Mouse (Mus musculus) CH12.LX (cell line): ENCODE data around the gene Ankrd33. TPM values are rescaled to one million over a fixed set of nuclear protein-coding genes. Genes with fewer than 3 reads are reported as not detected.

ENCODE experiments used
- DNase-seq: peaks from one replicate; pipeline ENCODE4 v3.0.0-alpha.2; 2013; ENCODE audit errors: extremely low read depth
- H3K27ac ChIP-seq: 2 replicates; pipeline ENCODE4 v1.5.1; 2012; ENCODE audit warnings: low read depth, mild to moderate bottlenecking, control low read depth, moderate library complexity; ENCODE audit not compliant: insufficient read depth
- H3K27me3 ChIP-seq: replicated peaks from 2 replicates; pipeline ENCODE3; 2012; ENCODE audit warnings: inconsistent platforms
- H3K36me3 ChIP-seq, 2 experiments: replicated peaks in 1 of 2; 2 replicates each; pipeline versions ENCODE3 to v1.6.1; 2012; ENCODE audit warnings: inconsistent platforms in 1 of 2, low read length in 1 of 2, mild to moderate bottlenecking in 1 of 2, mixed read lengths in 1 of 2, moderate library complexity in 1 of 2; ENCODE audit not compliant: control insufficient read depth in 1 of 2, insufficient read depth in 1 of 2
- H3K4me1 ChIP-seq, 2 experiments: 2 replicates each; pipeline ENCODE4 v1.6.1; 2012; ENCODE audit warnings: inconsistent platforms in 1 of 2, moderate library complexity in 1 of 2; ENCODE audit not compliant: insufficient read depth in 2 of 2, control insufficient read depth in 1 of 2
- H3K4me2 ChIP-seq: 2 replicates; pipeline ENCODE4 v1.6.1; 2012; ENCODE audit warnings: low read depth, mild to moderate bottlenecking, control low read depth; ENCODE audit not compliant: poor library complexity, insufficient read depth, severe bottlenecking
- H3K4me3 ChIP-seq, 3 experiments: fragments of 150-350 bp in 1 of 3; sonication (generic) in 1 of 3; replicated peaks in 1 of 3; 2 replicates each; pipeline versions ENCODE3 to v1.5.1; 2011 to 2012; ENCODE audit warnings: low read depth in 2 of 3, low read length in 2 of 3, mild to moderate bottlenecking in 2 of 3, moderate library complexity in 2 of 3, control low read depth in 1 of 3, improper control_type of control experiment in 1 of 3, inconsistent platforms in 1 of 3, mixed read lengths in 1 of 3; ENCODE audit not compliant: poor library complexity in 1 of 3
- H3K79me2 ChIP-seq: replicated peaks from 2 replicates; pipeline ENCODE4 v1.6.1; 2012; ENCODE audit warnings: mild to moderate bottlenecking, moderate library complexity; ENCODE audit not compliant: control insufficient read depth, poor library complexity, insufficient read depth, severe bottlenecking; ENCODE audit errors: extremely low read depth
- H3K9ac ChIP-seq: 2 replicates; pipeline ENCODE4 v1.6.1; 2012; ENCODE audit warnings: low read depth, mild to moderate bottlenecking, control low read depth, moderate library complexity; ENCODE audit not compliant: insufficient read depth
- H3K9me3 ChIP-seq: replicated peaks from 2 replicates; pipeline ENCODE3; 2012; ENCODE audit warnings: low read length, inconsistent platforms, mixed read lengths
- BHLHE40 ChIP-seq: IDR thresholded peaks from 2 replicates; pipeline ENCODE4 v1.6.1; 2011; ENCODE audit warnings: mild to moderate bottlenecking, low read depth, low read length, improper control_type of control experiment
- CHD1 ChIP-seq: IDR thresholded peaks from 2 replicates; pipeline ENCODE4 v1.6.1; 2012; ENCODE audit warnings: low read depth, low read length, improper control_type of control experiment, inconsistent platforms
- CHD2 ChIP-seq: IDR thresholded peaks from 2 replicates; pipeline ENCODE4 v1.6.1; 2011; ENCODE audit warnings: low read length, improper control_type of control experiment
- CTCF ChIP-seq, 2 experiments: IDR thresholded peaks in 1 of 2; conservative IDR thresholded peaks in 1 of 2; 2 replicates each; pipeline ENCODE4 v1.5.1; 2011 to 2012; ENCODE audit warnings: low read depth in 2 of 2, low read length in 2 of 2, improper control_type of control experiment in 1 of 2, inconsistent platforms in 1 of 2, mild to moderate bottlenecking in 1 of 2, moderate library complexity in 1 of 2
- E2F4 ChIP-seq: IDR thresholded peaks from 2 replicates; pipeline ENCODE4 v1.6.1; 2011; ENCODE audit warnings: low read depth, low read length, improper control_type of control experiment; ENCODE audit not compliant: insufficient replicate concordance
- ELF1 ChIP-seq: IDR thresholded peaks from 2 replicates; pipeline ENCODE4 v1.6.1; 2014; ENCODE audit warnings: low read depth, mild to moderate bottlenecking, inconsistent platforms, low read length, improper control_type of control experiment
- EP300 ChIP-seq: IDR thresholded peaks from 2 replicates; pipeline ENCODE4 v1.6.1; 2011; ENCODE audit warnings: low read length, improper control_type of control experiment
- ETS1 ChIP-seq: conservative IDR thresholded peaks from 2 replicates; pipeline ENCODE4 v1.6.1; 2012; ENCODE audit warnings: low read depth, mild to moderate bottlenecking, inconsistent platforms, low read length, improper control_type of control experiment, moderate library complexity
- GABPA ChIP-seq: IDR thresholded peaks from 2 replicates; pipeline ENCODE4 v1.6.1; 2012; ENCODE audit warnings: low read depth, low read length, improper control_type of control experiment, inconsistent platforms; ENCODE audit not compliant: insufficient replicate concordance
- HCFC1 ChIP-seq: IDR thresholded peaks from 2 replicates; pipeline ENCODE4 v1.6.1; 2012; ENCODE audit warnings: low read depth, mild to moderate bottlenecking, inconsistent platforms, low read length, improper control_type of control experiment
- IRF4 ChIP-seq: IDR thresholded peaks from 2 replicates; pipeline ENCODE4 v1.6.1; 2014; ENCODE audit warnings: low read depth, mild to moderate bottlenecking, inconsistent platforms, low read length, improper control_type of control experiment
- JUN ChIP-seq: IDR thresholded peaks from 2 replicates; pipeline ENCODE4 v1.6.1; 2011; ENCODE audit warnings: low read depth, mild to moderate bottlenecking, low read length, improper control_type of control experiment, moderate library complexity; ENCODE audit not compliant: insufficient read depth
- JUND ChIP-seq: conservative IDR thresholded peaks from 2 replicates; pipeline ENCODE4 v1.6.1; 2011; ENCODE audit warnings: low read depth, low read length, improper control_type of control experiment
- KAT2A ChIP-seq: IDR thresholded peaks from 2 replicates; pipeline ENCODE4 v1.6.1; 2012; ENCODE audit warnings: low read length, improper control_type of control experiment, inconsistent platforms; ENCODE audit not compliant: insufficient replicate concordance
- MAFK ChIP-seq: IDR thresholded peaks from 2 replicates; pipeline ENCODE4 v1.6.1; 2011; ENCODE audit warnings: low read length, improper control_type of control experiment; ENCODE audit not compliant: insufficient replicate concordance
- MAX ChIP-seq: IDR thresholded peaks from 2 replicates; pipeline ENCODE4 v1.6.1; 2011; ENCODE audit warnings: low read length, improper control_type of control experiment
- MAZ ChIP-seq: IDR thresholded peaks from 2 replicates; pipeline ENCODE4 v1.6.1; 2012; ENCODE audit warnings: low read depth, mild to moderate bottlenecking, inconsistent platforms, low read length, improper control_type of control experiment, moderate library complexity
- MEF2A ChIP-seq: IDR thresholded peaks from 2 replicates; pipeline ENCODE4 v1.6.1; 2014; ENCODE audit warnings: low read depth, mild to moderate bottlenecking, inconsistent platforms, low read length, improper control_type of control experiment, borderline replicate concordance
- MXI1 ChIP-seq: IDR thresholded peaks from 2 replicates; pipeline ENCODE4 v1.6.1; 2011; ENCODE audit warnings: mild to moderate bottlenecking, low read depth, low read length, improper control_type of control experiment
- MYC ChIP-seq: IDR thresholded peaks from 2 replicates; pipeline ENCODE4 v1.6.1; 2011; ENCODE audit warnings: low read depth, mild to moderate bottlenecking, improper control_type of control experiment, low read length
- NELFE ChIP-seq: IDR thresholded peaks from 2 replicates; pipeline ENCODE4 v1.6.1; 2011; ENCODE audit warnings: low read depth, low read length, improper control_type of control experiment
- NRF1 ChIP-seq: IDR thresholded peaks from 2 replicates; pipeline ENCODE4 v1.6.1; 2014; ENCODE audit warnings: low read depth, mild to moderate bottlenecking, inconsistent platforms, low read length, improper control_type of control experiment, moderate library complexity
- PAX5 ChIP-seq: IDR thresholded peaks from 2 replicates; pipeline ENCODE4 v1.6.1; 2012; ENCODE audit warnings: low read length, inconsistent platforms, mixed read lengths
- POLR2A ChIP-seq: IDR thresholded peaks from 2 replicates; pipeline ENCODE4 v1.6.1; 2011; ENCODE audit warnings: low read depth, mild to moderate bottlenecking, improper control_type of control experiment, low read length
- POLR2AphosphoS2 ChIP-seq: IDR thresholded peaks from 2 replicates; pipeline ENCODE4 v1.6.1; 2011; ENCODE audit warnings: low read depth, low read length, improper control_type of control experiment
- RCOR1 ChIP-seq: conservative IDR thresholded peaks from 2 replicates; pipeline ENCODE4 v1.6.1; 2012; ENCODE audit warnings: low read depth, mild to moderate bottlenecking, inconsistent platforms, low read length, improper control_type of control experiment
- SIN3A ChIP-seq: IDR thresholded peaks from 2 replicates; pipeline ENCODE4 v1.6.1; 2012; ENCODE audit warnings: low read length, improper control_type of control experiment, inconsistent platforms
- SMC3 ChIP-seq: IDR thresholded peaks from 2 replicates; pipeline ENCODE4 v1.6.1; 2011; ENCODE audit warnings: low read depth, low read length, improper control_type of control experiment
- TCF12 ChIP-seq: IDR thresholded peaks from 2 replicates; pipeline ENCODE4 v1.6.1; 2014; ENCODE audit warnings: low read depth, mild to moderate bottlenecking, inconsistent platforms, low read length, improper control_type of control experiment
- UBTF ChIP-seq: IDR thresholded peaks from 2 replicates; pipeline ENCODE4 v1.6.1; 2012; ENCODE audit warnings: low read depth, mild to moderate bottlenecking, inconsistent platforms, low read length, improper control_type of control experiment, moderate library complexity
- USF1 ChIP-seq: IDR thresholded peaks from 2 replicates; pipeline ENCODE4 v1.6.1; 2014; ENCODE audit warnings: low read depth, mild to moderate bottlenecking, inconsistent platforms, low read length, improper control_type of control experiment
- USF2 ChIP-seq: conservative IDR thresholded peaks from 2 replicates; pipeline ENCODE4 v1.6.1; 2011; ENCODE audit warnings: low read depth, low read length, improper control_type of control experiment
- ZC3H11A ChIP-seq: IDR thresholded peaks from 2 replicates; pipeline ENCODE4 v1.6.1; 2012; ENCODE audit warnings: low read depth, mild to moderate bottlenecking, inconsistent platforms, low read length, improper control_type of control experiment
- ZMIZ1 ChIP-seq: IDR thresholded peaks from 2 replicates; pipeline ENCODE4 v1.6.1; 2012; ENCODE audit warnings: low read depth, mild to moderate bottlenecking, inconsistent platforms, low read length, improper control_type of control experiment
- ZNF384 ChIP-seq: IDR thresholded peaks from 2 replicates; pipeline ENCODE4 v1.6.1; 2012; ENCODE audit warnings: low read depth, low read length, improper control_type of control experiment, inconsistent platforms
- dilution Hi-C: fragments of 300-500 bp; cut with MboI; formaldehyde crosslinking; loops from 2 replicates; pipeline ENCODE4 v1.14.3; 2020; ENCODE audit warnings: low sequenced_read_pairs; ENCODE audit not compliant: extremely low pct_unique_long_range_greater_than_20kb, extremely low pct_ligation_motif_present
- in situ Hi-C: fragments of 300-500 bp; cut with MboI; formaldehyde crosslinking; loops from 3 replicates; pipeline ENCODE4 v1.14.3; 2019; ENCODE audit warnings: low sequenced_read_pairs, low pct_ligation_motif_present, low pct_unique_long_range_greater_than_20kb, mixed read lengths
- polyA plus RNA-seq: library from polyadenylated mRNA; unstranded; fragments of >175 nt; gene quantifications from 2 replicates; pipeline ENCODE4 v1.2.1, GENCODE M21; 2012; ENCODE audit warnings: low read depth; ENCODE audit not compliant: insufficient read length
- total RNA-seq, 2 experiments: library from RNA; depleted of rRNA; stranded (reverse); fragments of 300-350 nt in 1 of 2; fragments of >200 nt in 1 of 2; gene quantifications; 2 replicates each; pipeline ENCODE4 v1.2.3; 2012 to 2014

Ankrd33 gene
- total and polyA plus RNA-seq, 3 experiments = not detected

- TF ChIP-seq ZC3H11A (no peak), ZMIZ1 (no peak), IRF4 (peak; percentile 70), MAZ (no peak), NELFE (no peak), POLR2A (no peak; the same call in 1 of the 2 replicates)
Measured at GRCm38 (mm10) chr15:101144779-101145178, 29.2 kb downstream of the Ankrd33 start (continued).

- peaks cover 31 to 85% of the 10 kb centered on the region in 2 experiments for H3K4me1 ChIP-seq
- H3K36me3 ChIP-seq = peaks cover 0 to 16% of the 10 kb centered on the region in 2 experiments
- H3K79me2 ChIP-seq = no peaks in the 10 kb centered on the region
- no peak overlapping the region for H3K27ac ChIP-seq
- H3K9ac ChIP-seq = peak overlapping the region; percentile 51
- in situ Hi-C loops (loop anchor here (5.0 kb wide), 1 partner anchor 42 kb away; no protein-coding TSS in a partner anchor), dilution Hi-C loops (no loop called here)
- H3K4me2 ChIP-seq = peak overlapping the region; percentile 77
- H3K9me3 ChIP-seq = no peaks in the 10 kb centered on the region
- DNase-seq = peak; percentile 98
- H3K4me3 ChIP-seq = peak overlapping the region; percentile 51 to 67 (median 56)
- no peaks in the 10 kb centered on the region for H3K27me3 ChIP-seq
- no peak for TF ChIP-seq GABPA
- 0 out of 2 replicates have a peak, but pooled peaks have one; percentile 46 for TF ChIP-seq KAT2A
- TF ChIP-seq NRF1 = peak; percentile 59
- TF ChIP-seq IRF4 = peak; percentile 76
- no peak; the same call in 1 of the 2 replicates for TF ChIP-seq EP300
- peak; percentile 20; the same call in 1 of the 2 replicates for TF ChIP-seq ZMIZ1
- TF ChIP-seq HCFC1 = peak; percentile 59
- peak; percentile 85 for TF ChIP-seq MEF2A
- no peak for TF ChIP-seq RCOR1
- TF ChIP-seq USF2 = no peak
- no peak; the same call in 1 of the 2 replicates for TF ChIP-seq ZC3H11A
- TF ChIP-seq POLR2A = no peak; the same call in none of the 2 replicates
- TF ChIP-seq CTCF (conservative IDR thresholded peaks at IDR 0.05 in 1 of 2, IDR thresholded peaks at IDR 0.05 in 1 of 2; ENCODE audit: low read depth in 2 of 2, low read length in 2 of 2) = peak; percentile 77 to 93
- TF ChIP-seq UBTF = no peak
- no peak for TF ChIP-seq CHD1
- no peak; the same call in 1 of the 2 replicates for TF ChIP-seq ZNF384
- no peak for TF ChIP-seq POLR2AphosphoS2
- no peak for TF ChIP-seq MAFK
- TF ChIP-seq SIN3A = peak; percentile 84
- TF ChIP-seq MXI1 = peak; percentile 78
- TF ChIP-seq NELFE = 0 out of 2 replicates have a peak, but pooled peaks have one; percentile 43
- TF ChIP-seq JUN = no peak
- TF ChIP-seq E2F4 = no peak
- no peak for TF ChIP-seq USF1
- TF ChIP-seq PAX5 = no peak
- TF ChIP-seq BHLHE40 = peak; percentile 91
- peak; percentile 91 for TF ChIP-seq MAX
- TF ChIP-seq ELF1 = peak; percentile 78
- TF ChIP-seq SMC3 = peak; percentile 84
- TF ChIP-seq ETS1 = peak; percentile 86
- TF ChIP-seq CHD2 = 0 out of 2 replicates have a peak, but pooled peaks have one; percentile 53
- TF ChIP-seq MYC = peak; percentile 89
- peak; percentile 83 for TF ChIP-seq TCF12
- 0 out of 2 replicates have a peak, but pooled peaks have one; percentile 40 for TF ChIP-seq JUND
Measured at GRCm38 (mm10) chr15:101145424-101146099, 30.0 kb downstream of the Ankrd33 start.
